Mouse (Mus musculus) MEL (cell line): ENCODE results near the gene Atg7. TPM values are rescaled to one million over a fixed set of nuclear protein-coding genes. Genes with fewer than 3 reads are reported as not detected.

Source experiments
- DNase-seq: peaks from one replicate; pipeline ENCODE4 v3.0.0; 2011; ENCODE audit warnings: low read depth, low spot score
- H3K27ac ChIP-seq: 2 replicates; pipeline ENCODE4 v1.5.1; 2012; ENCODE audit warnings: low read depth, mild to moderate bottlenecking, control low read depth, low read length, moderate library complexity; ENCODE audit not compliant: control insufficient read depth
- H3K27me3 ChIP-seq, 2 experiments: fragments of 150-350 bp in 1 of 2; sonication (generic) in 1 of 2; 2 replicates each; pipeline ENCODE4 v1.6.1; 2012; ENCODE audit warnings: low read length in 2 of 2, mild to moderate bottlenecking in 2 of 2, improper control_type of control experiment in 1 of 2, moderate library complexity in 1 of 2; ENCODE audit not compliant: insufficient read depth in 2 of 2, control insufficient read depth in 1 of 2
- H3K36me3 ChIP-seq, 2 experiments: 2 replicates each; pipeline ENCODE4 v1.6.1; 2012 to 2014; ENCODE audit warnings: low read length in 2 of 2, improper control_type of control experiment in 1 of 2, inconsistent platforms in 1 of 2, mild to moderate bottlenecking in 1 of 2; ENCODE audit not compliant: insufficient read depth in 2 of 2, control insufficient read depth in 1 of 2
- H3K4me1 ChIP-seq, 2 experiments: fragments of 150-350 bp in 1 of 2; sonication (generic) in 1 of 2; 2 replicates each; pipeline ENCODE4 v1.6.1; 2012; ENCODE audit warnings: low read length in 2 of 2, improper control_type of control experiment in 1 of 2, mild to moderate bottlenecking in 1 of 2; ENCODE audit not compliant: insufficient read depth in 2 of 2, control insufficient read depth in 1 of 2
- H3K4me3 ChIP-seq, 2 experiments: fragments of 150-350 bp in 1 of 2; sonication (generic) in 1 of 2; 2 replicates each; pipeline ENCODE4 v1.5.1; 2012; ENCODE audit warnings: low read depth in 2 of 2, low read length in 2 of 2, mild to moderate bottlenecking in 2 of 2, moderate library complexity in 2 of 2, control low read depth in 1 of 2, improper control_type of control experiment in 1 of 2; ENCODE audit not compliant: control insufficient read depth in 1 of 2, insufficient read depth in 1 of 2
- H3K79me2 ChIP-seq: 2 replicates; pipeline ENCODE4 v1.6.1; 2012; ENCODE audit warnings: mild to moderate bottlenecking, low read length, moderate library complexity; ENCODE audit not compliant: control insufficient read depth, poor library complexity, insufficient read depth
- H3K9ac ChIP-seq: 2 replicates; pipeline ENCODE4 v1.6.1; 2012; ENCODE audit warnings: low read depth, mild to moderate bottlenecking, control low read depth, low read length, moderate library complexity; ENCODE audit not compliant: control insufficient read depth, poor library complexity, severe bottlenecking
- H3K9me3 ChIP-seq: fragments of 150-350 bp; sonication (generic); replicated peaks from 2 replicates; pipeline ENCODE4 v1.6.1; 2012; ENCODE audit warnings: mild to moderate bottlenecking, low read length, improper control_type of control experiment, moderate library complexity; ENCODE audit not compliant: insufficient read depth
- CHD1 ChIP-seq: IDR thresholded peaks from 2 replicates; pipeline ENCODE4 v1.6.1; 2012; ENCODE audit warnings: low read depth, mild to moderate bottlenecking, inconsistent platforms, low read length, improper control_type of control experiment
- CHD2 ChIP-seq: IDR thresholded peaks from 2 replicates; pipeline ENCODE4 v1.6.1; 2011; ENCODE audit warnings: low read length, improper control_type of control experiment
- E2F4 ChIP-seq: IDR thresholded peaks from 2 replicates; pipeline ENCODE4 v1.6.1; 2011; ENCODE audit warnings: low read depth, low read length, improper control_type of control experiment, borderline replicate concordance
- JUND ChIP-seq: IDR thresholded peaks from 2 replicates; pipeline ENCODE4 v1.6.1; 2011; ENCODE audit warnings: low read depth, mild to moderate bottlenecking, improper control_type of control experiment, low read length
- KAT2A ChIP-seq: conservative IDR thresholded peaks from 2 replicates; pipeline ENCODE4 v1.6.1; 2012; ENCODE audit warnings: low read depth, low read length, improper control_type of control experiment, inconsistent platforms
- MAZ ChIP-seq: IDR thresholded peaks from 2 replicates; pipeline ENCODE4 v1.6.1; 2012; ENCODE audit warnings: low read depth, mild to moderate bottlenecking, inconsistent platforms, low read length, improper control_type of control experiment
- POLR2A ChIP-seq, 2 experiments: IDR thresholded peaks; 2 replicates each; pipeline ENCODE4 v1.6.1; 2011 to 2012; ENCODE audit warnings: low read length in 2 of 2, mild to moderate bottlenecking in 2 of 2, control low read depth in 1 of 2, improper control_type of control experiment in 1 of 2, low read depth in 1 of 2, moderate library complexity in 1 of 2; ENCODE audit not compliant: control insufficient read depth in 1 of 2, insufficient read depth in 1 of 2, poor library complexity in 1 of 2
- RAD21 ChIP-seq: IDR thresholded peaks from 2 replicates; pipeline ENCODE4 v1.6.1; 2011; ENCODE audit warnings: mild to moderate bottlenecking, low read depth, low read length, improper control_type of control experiment
- SIN3A ChIP-seq: IDR thresholded peaks from 2 replicates; pipeline ENCODE4 v1.6.1; 2012; ENCODE audit warnings: low read length, improper control_type of control experiment, inconsistent platforms
- SMC3 ChIP-seq: IDR thresholded peaks from 2 replicates; pipeline ENCODE4 v1.6.1; 2011; ENCODE audit warnings: low read depth, low read length, improper control_type of control experiment
- TBP ChIP-seq: IDR thresholded peaks from 2 replicates; pipeline ENCODE4 v1.8.0; 2011; ENCODE audit warnings: low read depth, low read length, improper control_type of control experiment
- UBTF ChIP-seq: IDR thresholded peaks from 2 replicates; pipeline ENCODE4 v1.6.1; 2012; ENCODE audit warnings: low read depth, mild to moderate bottlenecking, inconsistent platforms, low read length, improper control_type of control experiment, moderate library complexity, borderline replicate concordance; ENCODE audit not compliant: insufficient read depth
- USF1 ChIP-seq: IDR thresholded peaks from 2 replicates; pipeline ENCODE4 v1.6.1; 2014; ENCODE audit warnings: low read depth, mild to moderate bottlenecking, inconsistent platforms, low read length, improper control_type of control experiment, moderate library complexity
- ZC3H11A ChIP-seq: IDR thresholded peaks from 2 replicates; pipeline ENCODE4 v1.6.1; 2012; ENCODE audit warnings: low read depth, mild to moderate bottlenecking, inconsistent platforms, low read length, improper control_type of control experiment
- ZKSCAN1 ChIP-seq: IDR thresholded peaks from 2 replicates; pipeline ENCODE4 v1.6.1; 2012; ENCODE audit warnings: low read depth, mild to moderate bottlenecking, inconsistent platforms, low read length, improper control_type of control experiment, moderate library complexity
- polyA plus RNA-seq, 2 experiments: library from polyadenylated mRNA; stranded (reverse) in 1 of 2; unstranded in 1 of 2; fragments of >175 nt in 1 of 2; fragments of >200 nt in 1 of 2; gene quantifications; 2 replicates each; pipeline versions ENCODE4 v1.2.1 to v1.2.4; 2012; ENCODE audit warnings: low replicate concordance in 2 of 2, low read depth in 1 of 2; ENCODE audit not compliant: insufficient read length in 2 of 2, insufficient read depth in 1 of 2, missing spikeins in 1 of 2
- total RNA-seq: library from RNA; depleted of rRNA; stranded (reverse); fragments of 300-350 nt; gene quantifications from 2 replicates; pipeline ENCODE4 v1.2.3, GENCODE M21; 2012

Atg7 gene
- total and polyA plus RNA-seq, 3 experiments, result 14.6 TPM; not detected in 1

GRCm38 (mm10) chr6:114777872-114778271 is 135.0 kb downstream of the Atg7 start:
- no peaks in the 10 kb centered on the region for H3K4me1 ChIP-seq
- no peak overlapping the region for H3K9ac ChIP-seq
- no peaks in the 10 kb centered on the region for H3K79me2 ChIP-seq
- no peaks in the 10 kb centered on the region for H3K27me3 ChIP-seq
- TF ChIP-seq KAT2A, result no peak
- no peak for TF ChIP-seq SMC3
- TF ChIP-seq, all 39 proteins: peak for 0
- H3K36me3 ChIP-seq, result no peaks in the 10 kb centered on the region
- no peak overlapping the region for H3K4me3 ChIP-seq
- H3K27ac ChIP-seq, result no peak overlapping the region
- DNase-seq, result no peak
- H3K9me3 ChIP-seq, result no peaks in the 10 kb centered on the region

- no peaks in the 10 kb centered on the region for H3K36me3 ChIP-seq
- no peaks in the 10 kb centered on the region for H3K4me1 ChIP-seq
- H3K9me3 ChIP-seq, result no peaks in the 10 kb centered on the region
- TF ChIP-seq JUND (no peak), CHD2 (no peak), ZC3H11A (no peak)
- no peak overlapping the region for H3K9ac ChIP-seq
- no peaks in the 10 kb centered on the region for H3K79me2 ChIP-seq
- DNase-seq, result no peak
- no peaks in the 10 kb centered on the region for H3K27me3 ChIP-seq
- H3K27ac ChIP-seq, result no peak overlapping the region
- H3K4me3 ChIP-seq, result no peak overlapping the region
These were observed 135.8 kb downstream of the Atg7 start for GRCm38 (mm10) chr6:114778650-114779049.

GRCm38 (mm10) chr6:114780583-114780982 is 137.7 kb downstream of the Atg7 start:
- H3K27ac ChIP-seq, result no peak overlapping the region
- H3K36me3 ChIP-seq, result no peaks in the 10 kb centered on the region
- H3K4me3 ChIP-seq, result no peak overlapping the region
- TF ChIP-seq POLR2A (IDR thresholded peaks at IDR 0.05; ENCODE audit: control insufficient read depth in 1 of 2, insufficient read depth in 1 of 2, low read depth in 1 of 2, low read length in 2 of 2, poor library complexity in 1 of 2) (no peak), E2F4 (no peak), MAZ (no peak), SIN3A (no peak), TBP (no peak), RAD21 (no peak), USF1 (no peak), CHD1 (no peak), ZC3H11A (no peak), UBTF (no peak), ZKSCAN1 (no peak)
- TF ChIP-seq, all 39 proteins: peak for 0
- Histone ChIP-seq H3K4me1 (no peaks in the 10 kb centered on the region), H3K9me3 (no peaks in the 10 kb centered on the region), H3K9ac (no peak overlapping the region), H3K27me3 (no peaks in the 10 kb centered on the region), H3K79me2 (no peaks in the 10 kb centered on the region)
- no peak for DNase-seq
